Mouse (Mus musculus) telencephalon, adult 2 months (tissue): ENCODE data around the gene Gm49661.

Experiments
- DNase-seq: peaks from one replicate; pipeline ENCODE4 v3.0.0-alpha.2; 2011; ENCODE audit warnings: low read depth, low spot score

Gene Gm49661

DNA sequence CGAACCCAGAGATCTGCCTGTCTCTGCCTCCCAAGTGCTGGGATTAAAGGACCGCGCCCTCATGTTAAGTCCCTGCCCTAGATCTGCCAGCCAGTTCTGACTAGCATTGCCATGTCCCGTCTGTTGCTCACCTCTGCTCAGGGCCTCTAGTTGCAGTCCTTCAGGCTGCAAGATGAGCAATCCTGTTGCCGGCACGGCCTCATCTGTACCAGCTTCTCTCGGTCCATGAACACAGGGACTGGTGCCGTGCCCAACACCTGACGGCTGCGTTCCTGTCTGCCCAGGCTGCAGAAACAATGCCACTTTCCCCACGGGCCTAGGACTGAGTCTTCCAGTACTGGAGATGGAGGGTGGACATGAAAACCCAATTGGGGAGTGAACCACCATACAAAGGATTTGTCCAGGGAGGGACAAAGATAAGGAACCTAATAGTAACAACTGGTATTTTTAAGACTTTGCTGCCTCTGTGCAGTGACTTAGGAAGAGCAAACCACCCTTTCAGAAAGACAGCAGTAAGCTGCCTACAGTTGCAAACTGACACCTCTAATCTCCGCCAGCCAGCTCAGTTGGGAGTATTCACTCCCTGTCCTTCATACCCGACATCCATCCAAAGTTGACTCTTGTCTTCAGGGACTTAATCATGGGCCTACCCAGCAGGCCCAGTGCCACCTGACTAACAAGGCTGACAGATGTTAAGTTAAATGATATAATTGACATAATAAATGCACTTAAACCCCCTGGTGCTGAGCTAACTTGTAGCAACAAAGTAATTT, 1.5 kb downstream of the Gm49661 start:
- no peak for DNase-seq

DNA sequence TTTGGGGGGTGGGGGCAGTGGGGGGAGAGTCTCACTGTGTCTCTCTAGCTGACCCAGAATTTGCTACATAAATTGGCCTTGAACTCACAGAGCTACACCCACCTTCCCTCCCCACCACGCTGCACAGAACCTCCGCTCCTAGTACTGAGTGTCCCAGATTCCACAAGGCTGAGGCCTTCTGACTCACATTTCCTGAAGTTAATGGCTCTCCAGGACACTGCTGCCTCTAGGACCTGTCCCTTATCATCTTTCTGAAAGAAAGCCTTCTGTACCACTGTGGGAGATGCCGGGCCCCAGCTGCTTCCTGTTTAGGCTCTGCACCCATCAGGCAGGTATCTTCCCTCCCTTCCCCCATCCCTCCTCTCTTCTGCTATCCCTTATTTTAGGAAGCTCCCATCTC, 2.6 kb downstream of the Gm49661 start:
- DNase-seq: no peak

DNA sequence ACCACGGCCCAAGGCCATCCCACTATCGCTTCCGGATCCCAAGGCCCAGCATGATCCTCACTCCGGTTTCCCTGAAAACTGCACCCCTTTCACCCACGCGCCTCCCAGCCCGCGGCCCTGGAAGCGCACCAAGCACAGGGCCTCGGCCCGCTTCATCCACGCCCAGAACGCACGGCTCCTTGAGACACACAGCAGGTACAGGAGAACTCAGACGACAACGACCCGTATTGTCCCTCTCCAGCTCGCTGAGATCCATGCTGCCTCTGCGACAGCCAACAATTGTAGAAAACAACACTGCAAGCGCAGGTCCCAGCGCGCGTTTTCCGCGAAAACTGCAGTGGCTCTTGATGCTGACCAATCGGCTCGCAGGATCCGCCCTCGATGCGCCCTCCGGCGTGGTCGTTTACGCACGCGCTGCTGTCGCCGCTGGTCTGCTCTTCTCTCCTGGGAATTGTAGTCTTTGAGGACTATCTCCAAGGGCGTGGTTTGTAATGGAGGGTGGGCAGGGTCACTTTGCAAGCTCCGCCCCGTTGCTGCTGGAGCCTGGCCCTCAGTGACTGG, 3.4 kb downstream of the Gm49661 start:
- peak; percentile 97 for DNase-seq

DNA sequence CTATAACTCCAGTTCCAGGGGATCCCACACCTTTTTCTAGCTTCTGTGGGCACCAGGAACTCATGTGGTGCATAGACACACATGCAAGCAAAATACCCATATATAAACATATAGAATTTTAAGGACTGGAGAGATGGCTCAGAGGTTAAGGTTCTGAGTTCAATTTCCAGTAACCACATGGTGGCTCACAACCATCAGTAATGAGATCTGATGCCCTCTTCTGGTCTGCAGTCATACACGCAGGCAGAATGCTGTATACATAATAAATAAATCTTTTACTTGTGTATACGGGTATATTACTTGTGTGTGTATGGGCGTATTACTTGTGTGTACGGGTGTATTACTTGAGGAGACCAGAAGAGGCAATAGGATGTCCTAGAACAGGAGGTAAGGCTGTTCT, 5.3 kb downstream of the Gm49661 start:
- no peak for DNase-seq

DNA sequence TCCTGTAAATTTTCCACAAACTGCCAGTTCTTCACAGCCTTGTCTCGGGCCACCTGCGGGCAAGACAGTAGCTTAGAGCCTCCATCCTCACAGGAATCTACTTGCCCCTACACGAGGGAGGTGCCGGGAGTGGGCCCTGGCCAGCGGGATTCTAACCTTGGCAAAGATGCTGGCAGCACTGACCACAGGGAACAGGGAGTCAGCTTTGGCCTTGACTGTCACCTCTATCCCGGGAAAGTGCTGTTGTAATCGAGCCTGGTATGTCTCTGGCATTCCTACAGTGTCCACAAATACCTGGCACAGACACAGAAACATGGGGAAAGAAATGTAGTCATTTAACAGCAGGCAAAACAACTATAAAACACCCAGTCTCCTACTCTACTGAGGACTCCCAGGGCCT, 9.4 kb downstream of the Gm49661 start:
- DNase-seq: no peak

DNA sequence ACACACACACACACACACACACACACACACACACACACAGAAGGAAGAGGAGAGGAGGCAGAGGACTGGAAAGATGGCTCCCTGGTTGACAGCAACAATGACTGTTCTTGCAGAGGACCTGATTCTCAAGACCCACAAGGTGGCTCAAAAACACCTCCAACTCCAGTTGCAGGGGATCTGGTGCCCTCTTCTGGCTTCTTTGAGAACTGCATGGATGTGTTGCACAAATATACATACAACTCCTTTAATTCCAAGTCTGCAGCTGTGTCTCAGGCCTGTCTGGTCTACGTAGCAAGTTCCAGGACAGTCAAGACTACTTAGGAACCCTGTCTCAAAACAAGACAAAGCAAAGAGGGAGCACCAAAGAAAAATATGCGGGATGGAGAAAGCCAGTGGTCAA, 12.5 kb downstream of the Gm49661 start:
- peak; percentile 56 for DNase-seq

DNA sequence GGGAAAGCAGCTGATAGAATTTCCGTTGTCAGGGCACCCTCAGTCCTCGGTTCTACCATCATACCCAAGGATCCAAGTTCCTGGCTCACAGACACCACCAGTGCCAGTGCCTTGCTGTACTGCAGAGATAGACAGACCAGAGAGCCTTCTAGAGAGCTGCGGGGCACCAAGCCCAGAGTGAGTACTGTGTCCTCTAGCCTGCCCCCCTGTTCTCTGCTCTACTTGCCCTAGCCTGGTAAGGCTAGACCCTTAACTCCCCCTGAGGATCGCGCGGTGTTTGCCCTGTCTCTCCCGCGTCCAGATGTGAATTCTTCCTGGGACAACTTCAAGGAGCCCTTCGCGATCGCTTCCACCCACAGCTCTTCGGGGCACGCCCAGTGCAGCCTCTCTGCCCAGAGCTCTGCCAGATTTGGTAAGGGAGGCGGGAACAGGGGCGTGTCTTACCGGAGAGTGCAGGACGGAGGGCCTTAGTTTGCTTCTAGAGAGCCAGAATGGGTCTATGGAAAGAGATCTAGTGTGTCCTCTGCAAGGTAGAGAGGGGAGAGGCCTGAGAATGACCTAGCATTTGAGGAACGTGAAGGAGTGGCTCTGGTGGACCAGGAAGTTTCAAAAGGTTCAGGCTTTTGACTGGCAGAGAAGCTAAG, 16.5 kb downstream of the Gm49661 start:
- no peak for DNase-seq

DNA sequence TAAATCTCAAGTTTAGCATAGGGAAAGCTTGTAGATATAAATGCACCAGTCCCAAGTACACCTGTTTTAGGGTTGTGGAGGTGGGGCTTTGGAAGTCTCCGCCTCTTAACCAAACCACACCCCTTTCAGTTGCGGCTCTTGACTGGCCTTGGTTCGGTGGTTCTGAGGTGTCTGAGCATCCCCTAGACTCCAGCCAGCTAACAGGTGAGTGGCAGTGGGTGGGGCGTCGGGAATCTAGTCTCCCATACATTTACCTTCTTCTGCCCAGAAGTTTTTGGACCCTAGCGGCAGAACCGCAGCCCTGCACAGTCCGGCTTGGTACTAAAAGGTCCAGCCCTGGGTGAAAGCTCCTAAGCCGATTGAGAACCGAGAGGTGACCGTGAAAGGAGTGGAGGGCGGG, 19.5 kb downstream of the Gm49661 start:
- DNase-seq: no peak

DNA sequence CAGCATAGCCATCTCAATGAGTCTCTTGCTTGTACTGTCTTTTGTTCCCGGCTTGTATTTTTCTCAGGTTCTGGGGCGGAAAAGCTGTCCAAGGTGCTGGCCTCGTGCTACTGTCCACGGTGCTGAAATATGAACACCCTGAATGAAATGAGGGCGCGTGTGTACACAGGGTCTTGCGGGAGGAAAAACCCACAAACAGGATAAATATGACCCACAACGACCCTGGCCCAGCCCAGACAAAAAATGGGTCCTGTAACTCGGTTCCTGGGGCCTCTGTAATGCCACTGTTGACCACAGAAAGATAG, 22.0 kb downstream of the Gm49661 start:
- DNase-seq: no peak

DNA sequence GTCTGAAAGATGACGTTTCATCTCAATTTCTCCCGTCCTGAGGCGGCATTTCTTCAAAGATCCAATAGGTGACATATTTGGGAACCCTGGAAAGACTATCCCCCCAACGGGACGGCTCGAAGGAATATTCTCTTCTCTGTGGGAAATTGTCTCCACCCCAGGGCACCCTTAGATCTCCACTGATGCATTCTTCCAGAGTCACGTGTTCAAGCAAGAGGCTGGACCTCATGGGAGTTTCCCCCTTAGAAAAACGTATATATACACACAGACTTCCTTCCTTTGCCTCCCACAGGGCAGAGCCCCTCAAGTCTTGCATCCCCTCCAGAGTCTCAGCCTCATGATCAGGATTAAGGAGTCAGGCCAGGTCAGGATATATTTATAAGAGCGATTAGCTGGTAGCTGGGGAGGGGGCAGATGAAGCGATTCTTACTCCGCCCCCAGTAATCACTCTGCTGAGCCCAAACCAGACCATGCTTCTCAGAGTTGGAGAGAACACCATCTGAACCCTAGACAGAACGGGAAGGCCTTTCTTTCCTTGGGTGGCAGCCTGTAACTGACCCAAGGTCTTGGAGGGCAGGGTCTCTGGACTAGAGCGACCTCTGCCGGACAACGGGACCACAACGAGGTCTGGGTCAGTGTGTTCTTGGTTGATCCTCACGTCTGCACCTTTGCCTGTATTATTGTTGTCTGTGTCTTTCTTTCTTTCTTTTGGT, 22.5 kb downstream of the Gm49661 start, which contains the start of gene Rtbdn:
Gene Rtbdn, plus strand, starts transcription at position 464 of the 713 bp plus-strand sequence.
- DNase-seq: no peak

DNA sequence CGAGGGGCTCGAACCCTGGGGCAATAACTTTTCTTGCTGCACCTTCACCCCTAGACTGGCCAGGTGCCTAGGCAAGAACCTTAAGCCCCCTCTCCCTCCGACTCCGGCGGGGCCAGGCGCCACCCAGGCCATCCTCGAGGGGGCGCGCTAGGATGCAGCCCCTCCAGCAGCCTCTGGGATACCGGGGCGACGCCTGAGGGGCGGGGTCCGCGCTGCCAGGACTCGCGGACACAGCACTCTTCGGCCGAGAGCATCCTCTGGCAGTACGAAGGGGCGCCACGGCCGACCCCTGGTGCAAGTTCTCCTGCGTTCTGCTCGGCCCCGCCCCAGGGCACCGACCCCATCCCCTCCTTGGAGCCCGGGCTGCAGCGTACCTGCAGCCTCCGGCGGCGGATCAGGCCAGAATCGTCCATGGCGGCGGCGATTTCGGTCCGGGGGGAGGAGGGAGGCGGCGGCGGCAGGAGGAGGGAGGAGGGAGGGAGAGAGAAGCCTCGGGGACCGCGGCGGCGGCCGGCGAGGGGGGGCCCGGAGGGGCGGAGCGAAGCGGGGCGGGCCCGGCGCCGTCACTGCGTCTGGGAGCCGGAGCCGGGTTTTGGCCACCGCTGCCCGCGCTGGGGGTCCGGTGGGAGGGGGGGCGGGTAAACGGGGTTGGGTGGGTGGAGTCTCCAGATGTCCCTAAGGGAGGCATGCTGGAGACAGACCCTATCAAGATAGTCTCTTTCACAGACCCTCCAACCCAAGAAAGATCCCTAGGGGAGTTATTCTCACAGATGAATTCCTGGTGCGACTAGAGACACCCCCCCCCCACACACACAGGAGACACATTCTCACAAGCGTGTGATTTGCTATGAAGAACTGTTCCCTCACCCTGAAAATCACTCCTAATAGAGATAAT, 23.4 kb downstream of the Gm49661 start:
- no peak for DNase-seq

DNA sequence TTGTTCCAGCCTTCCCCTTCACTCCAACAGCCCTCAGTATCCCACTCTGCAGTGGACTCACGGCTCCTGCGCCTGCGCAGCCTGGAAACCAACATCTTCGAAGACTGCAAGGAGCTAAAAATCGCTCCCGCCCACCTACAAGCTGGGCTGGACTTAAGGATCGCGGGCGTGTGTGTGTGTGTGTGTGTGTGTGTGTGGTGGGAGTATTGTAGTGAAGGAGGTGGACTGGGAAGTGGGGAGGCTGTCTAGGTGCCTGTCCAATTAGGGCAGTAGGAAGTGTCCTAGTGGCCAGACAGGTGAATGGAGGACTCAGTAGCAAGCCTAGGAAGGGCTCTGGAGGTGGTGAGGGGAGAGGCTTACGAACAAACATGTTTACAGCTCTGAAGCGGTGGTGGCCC, 24.0 kb downstream of the Gm49661 start:
- DNase-seq: peak; percentile 93

DNA sequence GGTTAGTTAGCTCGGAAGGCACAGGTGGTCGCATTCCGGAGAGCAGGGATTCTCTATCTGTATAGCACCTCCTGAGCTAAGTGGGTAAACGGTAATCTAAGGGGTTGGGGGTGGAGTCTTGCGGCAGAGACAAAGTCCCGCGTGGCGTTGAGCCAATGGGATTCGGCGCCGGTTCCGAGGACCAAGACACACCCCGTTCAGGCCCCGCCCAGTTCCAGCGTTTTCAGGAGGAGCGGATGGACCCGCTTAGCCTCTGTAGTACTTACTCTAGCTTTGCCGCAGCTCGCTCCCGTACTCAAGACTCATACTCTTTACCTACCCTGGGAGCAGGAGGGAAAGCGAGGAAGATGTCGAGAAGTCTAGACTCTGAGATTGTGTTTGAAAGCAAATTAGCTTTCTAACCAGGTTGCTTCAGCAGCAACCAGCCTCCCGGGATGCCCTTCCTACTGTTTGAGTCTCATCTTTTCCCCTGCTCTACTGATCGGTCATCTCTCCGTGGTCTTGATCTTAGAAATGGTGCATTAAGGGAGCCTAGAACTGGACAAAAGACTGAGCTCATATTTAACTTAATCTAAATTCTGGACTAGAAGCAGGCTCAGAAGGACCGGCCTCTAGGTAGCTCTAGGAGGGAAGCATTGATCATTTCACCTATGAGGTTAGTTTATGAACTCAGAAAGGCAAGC, 24.6 kb downstream of the Gm49661 start:
- peak; percentile 70 for DNase-seq

DNA sequence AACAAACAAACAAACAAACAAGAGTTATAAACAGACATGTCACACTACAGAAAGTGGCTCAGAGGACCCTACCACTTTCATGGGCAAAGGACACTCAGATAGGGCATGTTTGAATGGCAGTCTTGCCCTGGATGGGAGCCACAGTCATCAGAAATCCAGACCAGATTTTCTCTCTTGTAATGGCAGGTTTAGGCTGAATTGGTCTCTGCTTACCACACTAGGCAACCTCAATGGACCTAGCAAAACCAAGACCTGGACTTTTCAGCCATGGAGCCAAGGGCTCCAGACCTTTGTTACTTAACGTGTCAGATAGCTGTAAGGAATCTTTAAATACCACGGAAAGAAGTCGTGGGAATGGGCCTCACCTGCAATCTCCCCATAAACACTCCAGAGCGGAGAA, 25.5 kb downstream of the Gm49661 start:
- no peak for DNase-seq

DNA sequence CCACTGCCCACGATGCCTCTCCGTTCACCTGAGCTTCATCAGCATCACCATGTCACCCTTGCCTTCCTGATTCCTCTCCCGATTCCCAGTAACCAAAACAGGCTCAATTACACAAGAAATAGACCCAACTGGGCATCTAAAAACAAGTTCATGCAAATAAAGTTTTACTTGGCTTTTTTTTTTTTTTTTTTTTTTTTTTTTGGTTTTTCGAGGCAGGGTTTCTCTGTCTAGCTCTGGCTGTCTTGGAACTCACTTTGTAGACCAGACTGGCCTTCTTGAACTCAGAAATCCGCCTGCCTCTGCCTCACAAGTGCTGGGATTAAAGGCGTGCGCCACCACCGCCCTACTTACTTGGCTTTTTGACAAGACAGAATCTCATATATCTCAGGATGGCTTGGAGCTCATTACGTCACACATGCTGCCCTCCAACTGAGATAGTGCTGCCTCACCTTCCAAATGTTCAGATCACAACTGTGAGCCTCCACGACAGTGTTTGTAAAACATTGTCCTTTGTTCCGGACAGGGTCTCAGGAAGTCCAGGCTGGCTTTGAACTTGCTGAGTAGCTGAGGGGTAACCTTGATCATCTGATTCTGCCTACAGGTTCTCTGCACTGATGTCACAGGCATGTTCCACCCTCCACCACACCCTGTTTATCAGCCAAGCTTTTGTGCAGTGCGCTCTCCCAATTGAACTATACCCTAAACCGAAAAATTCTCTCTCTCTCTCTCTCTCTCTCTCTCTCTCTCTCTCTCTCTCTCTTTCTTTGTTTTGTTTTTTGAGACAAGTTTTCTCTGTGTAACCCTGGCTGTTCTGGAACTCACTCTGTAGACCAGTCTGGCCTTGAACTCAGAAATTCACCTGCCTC, 31.4 kb downstream of the Gm49661 start:
- DNase-seq: no peak

DNA sequence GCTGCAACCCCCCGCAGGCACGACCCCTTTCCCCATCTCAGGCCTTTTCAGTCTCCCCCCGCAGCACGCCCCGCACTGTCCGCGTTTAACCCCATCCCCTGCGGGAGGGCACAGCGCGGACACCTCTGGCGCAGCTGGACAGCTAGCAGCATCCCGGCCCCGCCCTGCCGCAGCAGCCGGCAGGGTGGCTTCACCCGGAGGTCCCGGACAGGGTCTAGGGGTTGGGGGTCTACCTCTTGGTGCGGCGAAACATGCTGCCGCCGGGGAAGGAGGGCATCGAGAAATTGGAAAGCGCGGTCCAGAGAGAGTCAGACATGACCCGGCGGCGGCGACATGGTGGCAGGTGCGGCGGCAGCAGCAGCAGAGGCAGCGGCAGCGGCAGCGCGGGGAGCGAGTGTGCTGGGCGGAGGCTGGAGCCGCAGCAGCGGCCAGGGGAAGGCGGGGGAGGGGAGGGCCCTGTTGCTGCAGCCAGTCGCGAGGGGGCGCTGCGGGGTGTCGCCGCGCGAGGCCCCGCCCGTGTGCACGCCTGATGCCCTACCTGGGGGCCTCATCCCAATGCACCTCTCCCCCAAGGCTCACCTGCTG, 32.2 kb downstream of the Gm49661 start, which contains the start of gene Mast1:
Gene Mast1, minus strand, starts transcription at position 398 of the 585 bp plus-strand sequence.
- peak; percentile 41 for DNase-seq

DNA sequence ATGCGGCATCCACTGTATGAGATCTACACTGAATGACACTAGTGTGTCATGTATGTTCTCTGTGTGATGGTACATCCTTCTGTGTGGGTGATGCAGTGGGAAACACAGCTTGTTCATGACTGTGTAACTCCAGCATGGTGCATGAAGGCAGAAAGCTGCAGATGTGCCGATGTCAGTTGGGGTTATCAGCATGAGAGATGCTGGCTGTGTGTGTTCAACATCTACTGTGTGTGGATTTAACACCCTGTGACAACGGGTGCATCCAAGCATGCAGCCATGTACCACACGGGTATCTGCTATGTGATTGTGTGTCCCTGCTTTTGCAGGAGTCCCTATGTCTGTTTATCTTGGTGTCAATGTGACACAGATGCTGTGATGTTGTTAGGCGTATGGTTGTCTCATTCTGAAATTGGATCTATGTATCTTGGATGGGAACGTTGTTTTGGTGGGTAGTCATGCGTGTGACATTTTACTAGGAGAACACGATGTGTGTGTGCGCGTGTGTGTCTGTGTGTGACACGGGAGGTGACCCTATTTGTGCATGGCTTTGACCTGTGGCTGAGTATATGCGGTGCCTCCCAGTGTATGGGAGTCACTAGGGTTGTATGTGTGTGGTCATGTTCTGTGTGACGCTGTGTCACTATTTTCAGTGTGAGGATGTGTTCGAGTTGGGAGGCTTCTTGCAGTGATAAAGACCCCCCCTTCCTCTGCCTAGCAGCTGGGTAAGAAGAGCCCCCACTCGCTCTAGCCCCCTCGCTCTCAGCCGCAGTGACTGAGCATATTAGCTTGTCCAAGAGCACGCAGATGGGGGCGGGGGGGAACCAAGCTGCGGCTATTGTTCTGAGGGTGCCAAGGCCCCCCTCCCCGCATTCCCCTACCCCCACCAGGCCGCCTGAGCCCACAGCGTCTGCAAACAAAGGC, 32.9 kb downstream of the Gm49661 start:
- DNase-seq: no peak

DNA sequence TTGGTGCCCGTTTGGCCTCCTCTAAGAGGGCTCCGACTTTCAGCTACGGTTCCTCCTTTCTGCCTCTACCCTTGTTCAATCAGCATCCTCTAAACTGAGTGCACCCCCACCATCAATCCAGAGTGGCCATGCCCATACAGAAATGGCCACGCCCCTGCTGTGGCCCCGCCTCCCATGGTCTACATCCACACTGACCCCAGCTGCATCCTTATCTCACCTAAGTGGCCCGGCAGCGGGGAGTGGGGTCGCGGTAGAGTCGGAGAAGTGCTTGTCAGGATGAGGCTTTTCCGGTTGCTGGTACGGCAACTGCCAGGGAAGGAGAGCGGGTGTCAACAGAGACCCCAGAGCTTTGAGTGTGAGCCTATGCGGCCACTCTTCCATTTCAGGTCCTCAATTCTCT, 33.7 kb downstream of the Gm49661 start:
- no peak for DNase-seq
